Mouse (Mus musculus) yolk sac, embryonic 10.5 days (tissue): ENCODE measurements at regions not wholly inside any gene's neighbourhood (a gene's known extent, or its start where the extent isn't known, plus 50 kb on each side); places are given as distances from the start of the nearest gene placed in this dataset.

Experiments
- DNase-seq: peaks from one replicate; pipeline ENCODE4 v3.0.0-alpha.2; 2017; ENCODE audit warnings: low spot score

- DNase-seq = peak; percentile 84
Observed at GRCm38 (mm10) chr13:111905213-111905701, 96.5 kb upstream of the Map3k1 start.

DNA sequence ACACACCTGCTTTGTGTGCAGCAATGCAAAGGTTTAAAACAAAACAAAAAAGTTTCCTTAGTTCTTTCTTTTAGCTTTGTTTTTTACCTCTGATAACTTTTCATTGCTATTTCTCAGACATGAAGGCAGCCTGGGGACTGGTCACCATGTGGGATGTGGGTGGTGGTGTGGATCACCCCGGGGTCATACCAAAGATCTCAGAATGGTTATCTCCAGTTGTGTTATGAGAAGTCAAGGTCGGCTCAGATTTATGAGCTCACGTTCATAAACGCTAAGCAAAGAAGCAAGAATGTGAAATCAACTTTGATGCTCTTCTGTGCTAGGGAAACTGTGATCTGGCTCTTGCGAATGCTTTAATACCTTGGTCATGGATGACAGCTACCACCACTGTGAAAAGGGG is 102.3 kb upstream of the Map3k1 start:
- DNase-seq = no peak

- DNase-seq = no peak
Observed at GRCm38 (mm10) chr13:111911661-111912312, 103.0 kb upstream of the Map3k1 start.

GRCm38 (mm10) chr13:111914348-111914913 is 105.6 kb upstream of the Map3k1 start:
- no peak for DNase-seq

- DNase-seq = peak; percentile 78
Observed at GRCm38 (mm10) chr13:111919417-111919816, 110.6 kb upstream of the Map3k1 start.

DNA sequence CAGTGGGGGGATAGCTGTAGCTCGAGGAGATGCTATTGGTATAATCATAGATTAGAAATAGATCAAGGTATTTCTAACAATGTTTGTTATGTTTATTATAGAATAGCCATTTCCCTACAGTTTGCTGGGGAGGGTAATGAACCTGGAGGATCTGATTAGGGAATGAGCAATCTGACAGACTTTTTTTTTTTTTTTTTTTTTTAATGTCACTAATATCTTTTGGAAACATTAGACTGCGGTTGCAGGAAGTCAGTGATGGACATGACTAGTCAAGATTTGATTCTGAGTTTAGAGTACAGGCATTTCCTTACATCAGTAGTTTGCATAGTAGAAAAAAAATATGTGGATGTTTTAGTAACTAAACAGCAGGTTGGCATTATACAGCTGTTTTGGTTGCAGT is 111.7 kb upstream of the Map3k1 start:
- no peak for DNase-seq

GRCm38 (mm10) chr13:111921142-111922035 is 112.6 kb upstream of the Map3k1 start:
- no peak for DNase-seq

GRCm38 (mm10) chr13:111925349-111925748 is 116.6 kb upstream of the Map3k1 start:
- DNase-seq = no peak

DNA sequence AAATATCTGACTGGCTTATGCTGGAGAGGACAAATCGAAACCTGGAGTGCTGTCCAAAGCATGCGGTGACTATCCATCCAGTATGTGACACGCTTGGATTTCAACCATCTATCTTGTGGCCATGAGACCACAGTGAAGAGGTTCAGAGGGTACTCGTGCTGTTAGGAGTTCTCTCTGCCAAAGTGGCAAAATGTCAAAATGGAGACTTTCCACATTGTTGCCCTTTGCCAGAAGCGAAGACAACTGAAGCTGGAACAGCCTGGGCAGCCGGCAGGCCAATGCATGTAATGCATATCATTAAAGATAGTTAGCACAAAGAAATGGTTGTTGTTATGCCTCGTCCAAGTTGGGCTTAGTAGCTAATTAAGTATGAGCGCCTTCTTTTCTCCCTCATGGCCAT is 118.0 kb upstream of the Map3k1 start:
- no peak for DNase-seq

- no peak for DNase-seq
Observed at GRCm38 (mm10) chr13:111927489-111927888, 118.7 kb upstream of the Map3k1 start.

DNA sequence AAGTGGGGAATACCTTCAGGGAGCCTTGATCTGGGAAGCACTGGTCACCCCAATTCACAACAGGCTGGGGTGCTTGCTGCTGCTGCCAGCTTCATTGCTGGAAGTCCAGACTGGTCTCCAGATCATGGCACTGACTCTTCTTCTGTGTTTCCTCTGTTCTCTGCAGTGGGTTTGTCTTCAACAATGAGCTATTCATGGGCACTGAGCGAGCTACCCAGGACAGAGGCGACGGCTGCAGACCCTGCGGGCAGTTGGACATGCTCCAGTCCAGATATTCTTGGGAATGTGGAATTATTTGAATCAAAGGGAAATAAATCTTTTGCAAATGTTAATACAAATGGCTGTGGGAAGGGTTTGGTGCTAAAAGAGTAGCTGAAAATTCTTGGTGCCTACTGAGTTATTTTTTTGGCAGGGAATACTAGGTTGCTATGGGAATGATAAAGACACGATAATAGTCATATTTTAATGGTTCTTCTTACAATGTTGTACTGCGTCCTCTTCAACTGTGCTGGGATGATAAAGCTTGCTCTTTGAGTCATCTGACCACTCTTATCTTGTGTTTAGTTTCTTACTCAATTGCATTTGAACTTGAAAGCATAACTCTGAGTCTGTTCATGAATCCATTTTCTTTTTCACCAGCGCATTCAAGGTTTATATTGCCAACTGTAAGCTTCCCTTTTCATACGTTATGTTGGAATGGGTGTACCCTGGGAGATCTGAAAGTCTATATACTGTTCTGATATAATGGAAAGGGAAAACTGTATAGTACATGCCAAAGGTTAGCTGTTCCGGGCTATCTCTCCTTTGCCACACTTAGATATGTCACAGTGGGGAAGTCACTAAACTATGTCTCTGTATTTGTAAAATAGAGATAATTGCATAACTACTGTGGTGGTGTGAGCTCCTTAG is 120.1 kb upstream of the Map3k1 start:
- no peak for DNase-seq

DNA sequence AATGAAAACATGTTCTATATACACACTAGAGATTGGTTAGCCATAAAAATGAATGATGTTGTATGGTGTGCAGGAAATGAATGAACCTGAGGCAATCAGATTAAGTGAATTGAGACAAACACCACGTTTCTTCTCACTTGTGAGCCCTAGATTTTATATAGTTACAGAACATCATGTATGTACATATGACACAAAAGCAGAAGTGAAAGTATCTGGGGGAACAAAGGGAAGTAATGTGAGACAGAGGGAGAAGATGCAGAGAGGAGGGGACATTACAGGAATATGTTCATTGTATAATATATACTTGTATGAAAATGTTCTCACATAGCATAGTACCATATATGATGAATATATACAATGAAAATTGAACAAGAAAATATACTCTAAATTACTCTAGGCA is 121.1 kb upstream of the Map3k1 start:
- DNase-seq = no peak

DNA sequence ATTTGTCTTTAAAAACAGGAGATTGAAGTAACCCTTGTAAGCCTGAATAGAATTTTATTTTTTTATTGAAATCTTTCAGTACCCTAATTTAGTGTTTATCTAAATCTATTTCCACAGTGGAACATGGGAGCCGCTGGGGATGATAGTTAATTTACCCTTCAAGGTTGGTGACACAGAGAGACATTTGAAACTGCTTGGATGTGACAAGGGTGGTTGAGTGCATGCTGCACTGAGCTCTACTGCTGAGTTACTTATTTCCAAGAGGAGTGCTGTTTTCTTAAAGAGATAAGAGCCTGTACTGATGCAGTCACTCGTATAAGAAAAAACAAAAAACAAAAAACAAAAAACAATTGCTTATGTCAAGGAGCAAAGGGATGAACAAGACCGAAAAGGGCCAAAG is 123.7 kb upstream of the Map3k1 start:
- no peak for DNase-seq

DNA sequence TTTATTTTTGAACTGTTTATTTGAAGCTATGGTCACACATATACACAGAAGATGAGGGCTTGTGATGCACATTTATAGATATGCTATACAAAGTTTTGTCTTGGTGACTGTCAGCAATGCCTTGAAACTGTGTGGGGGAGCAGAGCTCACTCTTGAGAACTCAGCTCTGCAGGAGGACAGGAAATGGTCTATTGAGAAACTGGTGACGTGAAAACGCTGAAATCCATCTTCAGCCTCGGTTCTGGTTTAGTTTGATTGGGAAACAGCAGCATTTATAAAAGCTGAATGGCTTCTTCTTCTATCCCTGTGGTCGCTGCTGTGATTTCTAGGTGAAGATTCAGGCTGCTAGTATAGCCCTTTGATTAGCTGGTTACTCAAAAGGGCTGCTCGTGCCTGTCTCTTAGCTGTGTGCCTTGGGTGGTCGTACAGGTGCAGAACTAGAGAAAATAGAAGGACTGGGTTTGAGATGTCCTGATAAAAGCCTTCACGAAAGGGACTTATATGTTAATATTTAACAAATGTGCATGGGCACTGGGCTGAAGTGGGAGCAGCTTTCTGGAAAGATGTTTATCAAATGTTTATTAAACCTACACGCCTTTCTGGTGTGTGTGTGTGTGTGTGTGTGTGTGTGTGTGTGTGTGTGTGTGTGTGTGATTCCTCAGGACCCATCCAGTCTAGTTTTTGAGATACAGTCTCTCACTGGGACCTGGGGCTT is 124.9 kb upstream of the Map3k1 start:
- DNase-seq = no peak

DNA sequence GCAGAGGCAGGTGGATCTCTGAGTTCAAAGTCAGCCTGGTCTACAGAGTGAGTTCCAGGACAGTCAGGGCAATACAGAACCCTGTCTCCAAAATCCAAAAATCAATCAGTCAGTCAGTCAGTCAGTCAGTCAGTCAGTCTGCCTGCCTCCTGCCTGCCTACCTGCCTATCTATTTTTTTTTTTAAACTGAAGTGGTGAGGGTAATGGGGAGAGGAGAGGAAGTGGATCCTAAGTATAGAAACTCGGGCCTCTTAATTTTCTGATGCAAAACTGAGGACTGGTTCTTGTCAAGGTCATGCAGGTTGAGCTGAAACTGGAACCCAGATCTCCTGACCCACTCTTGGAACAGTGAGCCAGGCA is 126.9 kb upstream of the Map3k1 start:
- DNase-seq = no peak

- no peak for DNase-seq
Observed at GRCm38 (mm10) chr13:111936081-111936857, 127.5 kb upstream of the Map3k1 start.

DNA sequence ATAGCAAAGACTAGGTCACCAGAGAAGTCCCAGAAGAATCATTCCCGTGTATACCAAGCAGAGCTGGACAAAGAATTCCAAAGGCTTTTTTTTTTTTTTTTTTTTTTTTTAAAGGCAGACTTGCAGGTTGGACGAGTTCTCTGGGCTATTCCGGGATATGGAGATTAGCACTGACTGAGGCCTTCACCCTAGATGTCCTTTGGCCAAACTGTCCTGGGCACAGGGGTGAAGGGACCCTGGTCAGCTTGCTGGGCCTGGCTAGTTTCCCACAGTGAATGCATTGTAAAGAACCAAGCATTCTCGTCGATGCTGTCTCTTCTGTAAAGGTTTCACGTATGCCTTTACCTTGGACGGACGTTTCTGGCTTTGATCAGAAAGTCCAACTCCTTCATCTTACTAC is 128.2 kb upstream of the Map3k1 start:
- no peak for DNase-seq

- DNase-seq = no peak
Observed at GRCm38 (mm10) chr13:111938896-111939422, 130.2 kb upstream of the Map3k1 start.

DNA sequence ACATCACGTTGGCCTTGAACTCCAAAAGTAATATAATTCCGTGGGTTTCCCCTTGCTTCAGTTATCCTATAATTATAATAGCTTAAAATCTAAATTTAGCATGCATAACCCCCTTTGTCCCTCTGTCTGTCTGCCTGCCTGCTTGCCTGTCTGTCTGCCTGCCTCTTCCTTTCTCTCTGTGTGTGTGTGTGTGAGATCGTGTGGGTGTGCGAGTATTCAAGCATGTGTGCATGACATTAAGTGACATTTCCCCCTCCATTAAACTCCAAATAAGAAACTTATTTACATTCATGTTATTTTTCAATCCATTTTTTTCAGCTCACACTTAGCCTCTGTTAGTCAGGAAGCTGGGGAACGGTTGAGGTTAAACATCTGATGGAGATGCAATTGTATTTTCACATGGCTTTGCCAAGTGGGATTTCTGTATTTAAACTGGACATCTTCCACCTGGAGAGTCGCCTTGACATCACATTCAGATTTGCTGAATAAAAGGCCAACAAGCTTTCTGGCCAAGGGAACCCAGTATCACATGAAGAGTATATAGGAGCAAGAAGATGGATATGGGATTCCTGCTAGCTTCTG is 130.8 kb upstream of the Map3k1 start:
- no peak for DNase-seq

DNA sequence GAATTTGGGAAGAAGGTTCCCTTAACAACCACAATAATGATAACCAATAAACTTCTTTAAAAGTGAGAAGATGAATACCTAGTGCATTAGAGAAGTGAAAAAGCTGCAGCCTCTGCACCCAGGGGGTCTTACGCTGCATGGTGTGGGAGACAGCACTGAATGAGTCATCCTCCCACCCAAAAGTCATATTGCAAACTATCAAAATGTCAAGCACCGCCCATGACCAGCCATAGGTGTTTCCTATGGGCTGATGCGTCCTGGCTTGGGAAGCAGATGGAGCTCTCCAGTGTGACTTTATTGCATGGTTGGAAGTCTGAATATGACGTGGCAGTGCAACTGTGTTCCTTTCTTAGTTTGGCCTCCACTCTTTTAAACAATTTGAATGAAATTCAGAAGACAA is 131.5 kb upstream of the Map3k1 start:
- no peak for DNase-seq
